Mouse (Mus musculus) brain, embryonic 14.5 days (tissue): ENCODE measurements at regions not wholly inside any gene's neighbourhood (a gene's known extent, or its start where the extent isn't known, plus 50 kb on each side); places are given as distances from the start of the nearest gene placed in this dataset.

Experiments
- DNase-seq: peaks from one replicate; pipeline ENCODE4 v3.0.0-alpha.2; 2011; ENCODE audit warnings: low read depth
- CTCF ChIP-seq: fragments of 200-500 bp; IDR thresholded peaks from 2 replicates; pipeline ENCODE4 v1.5.1; 2012; ENCODE audit warnings: inconsistent platforms, mild to moderate bottlenecking, moderate library complexity, borderline replicate concordance; ENCODE audit not compliant: insufficient read depth, insufficient read length; ENCODE audit errors: extremely low read depth
- POLR2A ChIP-seq: fragments of 200-500 bp; IDR thresholded peaks from 2 replicates; pipeline ENCODE4 v1.6.1; 2012; ENCODE audit warnings: mild to moderate bottlenecking, inconsistent platforms, borderline replicate concordance; ENCODE audit not compliant: poor library complexity, insufficient read depth, insufficient read length, severe bottlenecking; ENCODE audit errors: extremely low read depth

- TF ChIP-seq CTCF (no peak), POLR2A (no peak)
- peak; percentile 92 for DNase-seq
These were observed 900.8 kb downstream of the Mat2b start for GRCm38 (mm10) chr11:39794183-39794652.

GRCm38 (mm10) chr11:39792112-39792511 lies 902.9 kb downstream of the Mat2b start:
- TF ChIP-seq POLR2A: no peak

More at GRCm38 (mm10) chr11:39792112-39792511, 902.9 kb downstream of the Mat2b start:
- DNase-seq: no peak
